Mouse (Mus musculus) neural tube, embryonic 11.5 days (tissue): ENCODE data around the gene Hist1h2bj. TPM values are rescaled to one million over a fixed set of nuclear protein-coding genes. Genes with fewer than 3 reads are reported as not detected.
"Not testable (repeated sequence)": the region's sequence is repeated elsewhere in the genome, so short reads cannot be mapped to it uniquely, and the experiment has no call there.

Source experiments
- ATAC-seq: fragments of 200-750 bp; cut with Nextera tagmentation; 2 replicates; pipeline ENCODE4 v1.8.0; 2017; ENCODE audit warnings: moderate number of reproducible peaks, mild to moderate bottlenecking, moderate TSS enrichment, moderate library complexity; ENCODE audit not compliant: insufficient read depth, low FRiP score, low TSS enrichment
- DNase-seq: peaks from one replicate; pipeline ENCODE4 v3.0.0-alpha.2; 2015; ENCODE audit warnings: low spot score
- H3K27ac ChIP-seq: fragments of 300-500 bp; sonication (generic); 2 replicates; pipeline ENCODE4 v1.5.1; 2014; ENCODE audit warnings: low read depth, mild to moderate bottlenecking, low read length
- H3K27me3 ChIP-seq: fragments of 300-500 bp; sonication (generic); 2 replicates; pipeline ENCODE4 v1.6.1; 2014; ENCODE audit warnings: mild to moderate bottlenecking, low read length, mixed read lengths; ENCODE audit not compliant: control insufficient read depth, insufficient read depth
- H3K36me3 ChIP-seq: fragments of 300-500 bp; sonication (generic); 2 replicates; pipeline ENCODE4 v1.6.1; 2014; ENCODE audit warnings: mild to moderate bottlenecking, low read length, moderate library complexity, mixed read lengths; ENCODE audit not compliant: control insufficient read depth, insufficient read depth
- H3K4me1 ChIP-seq: fragments of 300-500 bp; sonication (generic); 2 replicates; pipeline ENCODE4 v1.6.1; 2014; ENCODE audit warnings: low read length, mixed read lengths; ENCODE audit not compliant: control insufficient read depth, insufficient read depth
- H3K4me2 ChIP-seq: fragments of 300-500 bp; sonication (generic); 2 replicates; pipeline ENCODE4 v1.6.1; 2014; ENCODE audit warnings: low read depth, mild to moderate bottlenecking, moderate library complexity
- H3K4me3 ChIP-seq: fragments of 300-500 bp; sonication (generic); 2 replicates; pipeline ENCODE4 v1.5.1; 2014; ENCODE audit warnings: low read depth, low read length
- H3K9ac ChIP-seq: fragments of 300-500 bp; sonication (generic); 2 replicates; pipeline ENCODE4 v1.6.1; 2014; ENCODE audit warnings: mild to moderate bottlenecking, low read length
- H3K9me3 ChIP-seq: fragments of 300-500 bp; sonication (generic); 2 replicates; pipeline ENCODE4 v1.6.1; 2016; ENCODE audit warnings: low read length; ENCODE audit not compliant: control insufficient read depth
- WGBS: fragments of 180-500 bp; shearing (Covaris S2); extraction: QIAGEN DNeasy Blood & Tissue Kit; methylation state at CpG from one replicate; pipeline ENCODE4 v1.1.7; 2014; 5-methylcytosine and 5-hydroxymethylcytosine counted together
- polyA plus RNA-seq: library from polyadenylated mRNA; unstranded; fragments of >200 nt; fragmentation: Nextera tagmentation; extraction: Ambion mirVana; gene quantifications from 2 replicates; pipeline ENCODE4 v1.2.1, GENCODE M21; 2014

Hist1h2bj gene
- polyA plus RNA-seq, 1 experiment from 2014 or later = 12.4 TPM

- DNase-seq (peak; percentile 61), ATAC-seq (peak; percentile 13)
- Histone ChIP-seq H3K4me3 (peak overlapping the region; percentile 37), H3K4me1 (peaks cover 6% of the 10 kb centered on the region; the same call in 1 of the 2 replicates), H3K9me3 (no peaks in the 10 kb centered on the region), H3K27me3 (no peaks in the 10 kb centered on the region), H3K4me2 (peak overlapping the region; percentile 49), H3K36me3 (no peaks in the 10 kb centered on the region), H3K9ac (peak overlapping the region; percentile 30), H3K27ac (peak overlapping the region; percentile 94)
- WGBS = under 1% methylated on average over 18 of the region's 24 CpGs
Observed at GRCm38 (mm10) chr13:22040464-22041141, 2.4 kb upstream of the Hist1h2bj start.

GRCm38 (mm10) chr13:22041142-22041536, 1.9 kb upstream of the Hist1h2bj start, which contains the start of gene Hist1h4i:
TSS of gene Hist1h4i (minus strand) at chr13:22041362.
- peak within 1 kb of the TSS; percentile 37 for H3K4me3 ChIP-seq
- DNase-seq (peak; percentile 94), ATAC-seq (peak; percentile 56)
- H3K36me3 ChIP-seq, H3K4me1 ChIP-seq, H3K27me3 ChIP-seq, H3K9me3 ChIP-seq: not testable (repeated sequence)
- peak within 1 kb of the TSS; percentile 78 for H3K9ac ChIP-seq
- WGBS = under 1% methylated on average over 24 of the region's 27 CpGs
- peak within 1 kb of the TSS; percentile 65 for H3K4me2 ChIP-seq
- peak within 1 kb of the TSS; percentile 94 for H3K27ac ChIP-seq

GRCm38 (mm10) chr13:22041651-22042567, 1.1 kb upstream of the Hist1h2bj start:
- peak overlapping the region; percentile 65 for H3K4me2 ChIP-seq
- peak overlapping the region; percentile 78 for H3K9ac ChIP-seq
- H3K9me3 ChIP-seq = no peaks in the 10 kb centered on the region
- peak; percentile 35 for DNase-seq
- 0 out of 2 replicates have a peak, but pooled peaks cover 6% of the 10 kb centered on the region for H3K4me1 ChIP-seq
- peak overlapping the region; percentile 37 for H3K4me3 ChIP-seq
- no peaks in the 10 kb centered on the region for H3K27me3 ChIP-seq
- ATAC-seq = no peak
- no peaks in the 10 kb centered on the region for H3K36me3 ChIP-seq
- peak overlapping the region; percentile 94 for H3K27ac ChIP-seq
- 3% methylated on average over 13 of the region's 13 CpGs for WGBS

GRCm38 (mm10) chr13:22043503-22044431, 753 bp downstream of the Hist1h2bj start:
- WGBS = 3% methylated on average over 9 of the region's 14 CpGs
- DNase-seq = no peak
- Histone ChIP-seq H3K4me1 (0 out of 2 replicates have a peak, but pooled peaks cover 6% of the 10 kb centered on the region), H3K36me3 (no peaks in the 10 kb centered on the region), H3K4me2 (peak overlapping the region; percentile 49), H3K9ac (peak overlapping the region; percentile 53), H3K9me3 (no peaks in the 10 kb centered on the region), H3K27me3 (no peaks in the 10 kb centered on the region), H3K4me3 (peak overlapping the region; percentile 31), H3K27ac (peak overlapping the region; percentile 76)
- peak; percentile 21; the same call in 1 of the 2 replicates for ATAC-seq

GRCm38 (mm10) chr13:22044432-22045155, 1.6 kb downstream of the Hist1h2bj start:
- Histone ChIP-seq H3K27me3 (no peaks in the 10 kb centered on the region), H3K9me3 (no peaks in the 10 kb centered on the region), H3K4me1 (0 out of 2 replicates have a peak, but pooled peaks cover 6% of the 10 kb centered on the region), H3K27ac (no peak overlapping the region), H3K4me2 (no peak overlapping the region), H3K4me3 (no peak overlapping the region), H3K36me3 (no peaks in the 10 kb centered on the region), H3K9ac (no peak overlapping the region)
- DNase-seq (no peak), ATAC-seq (no peak)
- 89% methylated on average over 6 of the region's 6 CpGs for WGBS

GRCm38 (mm10) chr13:22045311-22045710, 2.3 kb downstream of the Hist1h2bj start:
- no peak overlapping the region for H3K4me2 ChIP-seq
- H3K36me3 ChIP-seq = no peaks in the 10 kb centered on the region
- H3K9ac ChIP-seq = no peak overlapping the region
- H3K9me3 ChIP-seq = no peaks in the 10 kb centered on the region
- WGBS = 73% methylated on average over 2 of the region's 2 CpGs
- H3K27me3 ChIP-seq = no peaks in the 10 kb centered on the region
- no peak overlapping the region for H3K4me3 ChIP-seq
- DNase-seq (no peak), ATAC-seq (no peak)
- no peak overlapping the region for H3K27ac ChIP-seq
- 0 out of 2 replicates have a peak, but pooled peaks cover 6% of the 10 kb centered on the region for H3K4me1 ChIP-seq

GRCm38 (mm10) chr13:22049041-22049440, 6.0 kb downstream of the Hist1h2bj start:
- WGBS = 84% methylated on average over 2 of the region's 2 CpGs
- Histone ChIP-seq H3K27ac (no peak overlapping the region), H3K4me2 (no peak overlapping the region)

More at GRCm38 (mm10) chr13:22049041-22049440, 6.0 kb downstream of the Hist1h2bj start:
- no peaks in the 10 kb centered on the region for H3K36me3 ChIP-seq
- no peak for ATAC-seq
- H3K27me3 ChIP-seq = no peaks in the 10 kb centered on the region
- H3K9ac ChIP-seq = no peak overlapping the region
- H3K9me3 ChIP-seq = no peaks in the 10 kb centered on the region
- H3K4me1 ChIP-seq = no peaks in the 10 kb centered on the region
- no peak for DNase-seq
- no peak overlapping the region for H3K4me3 ChIP-seq
